Mouse (Mus musculus): ENCODE measurements at regions not wholly inside any gene's neighbourhood (a gene's known extent, or its start where the extent isn't known, plus 50 kb on each side); places are given as distances from the start of the nearest gene placed in this dataset.
A peak's percentile ranks its signal among the peaks of the same experiment; 100 is the strongest.

DNA sequence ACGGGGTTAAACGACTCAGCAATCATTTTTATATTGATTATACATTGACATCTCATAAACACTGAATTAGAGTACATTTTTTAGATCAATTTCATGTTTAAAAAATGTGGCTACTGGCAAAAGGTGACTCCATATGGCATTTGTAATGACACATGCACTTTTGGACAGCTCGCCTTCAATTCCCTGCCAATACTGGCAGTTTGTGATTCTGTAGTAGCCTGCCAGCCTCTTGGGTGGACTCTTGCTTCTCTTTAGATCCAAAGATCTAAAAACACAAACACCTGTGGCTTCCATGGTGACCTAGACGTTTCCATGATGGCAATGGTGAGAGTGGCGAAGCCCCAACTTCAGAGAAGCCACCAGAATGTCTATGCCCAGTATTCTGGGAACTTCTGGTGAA, 83.1 kb upstream of the Pcdh8 start:
- DNase-seq (ENCODE audit: low read depth, low spot score) = no peak

GRCm38 (mm10) chr14:79852683-79853082, 81.6 kb upstream of the Pcdh8 start:
- no peak for DNase-seq (ENCODE audit: low read depth, low spot score)

DNA sequence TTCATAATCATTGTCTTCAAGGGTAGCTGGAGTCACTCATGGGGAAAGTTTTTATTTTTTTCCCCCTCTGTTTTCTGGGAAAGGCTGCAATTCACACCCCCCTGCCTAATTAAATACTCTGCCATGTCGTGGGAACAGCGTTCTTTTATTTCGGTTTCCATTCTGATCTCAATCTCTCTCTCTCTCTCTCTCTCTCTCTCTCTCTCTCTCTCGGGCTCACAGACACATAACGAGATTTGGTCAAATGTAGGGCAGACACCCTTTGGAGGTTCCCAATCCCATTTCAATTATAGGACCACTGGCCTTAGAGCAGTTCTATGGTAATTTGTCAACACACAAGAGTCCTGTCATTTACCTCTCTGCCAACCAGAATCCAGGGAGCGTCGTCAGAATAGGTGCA, 80.7 kb upstream of the Pcdh8 start:
- DNase-seq (ENCODE audit: low read depth, low spot score) = no peak

GRCm38 (mm10) chr14:79851231-79851630, 80.1 kb upstream of the Pcdh8 start:
- DNase-seq (ENCODE audit: low read depth, low spot score) = no peak

DNA sequence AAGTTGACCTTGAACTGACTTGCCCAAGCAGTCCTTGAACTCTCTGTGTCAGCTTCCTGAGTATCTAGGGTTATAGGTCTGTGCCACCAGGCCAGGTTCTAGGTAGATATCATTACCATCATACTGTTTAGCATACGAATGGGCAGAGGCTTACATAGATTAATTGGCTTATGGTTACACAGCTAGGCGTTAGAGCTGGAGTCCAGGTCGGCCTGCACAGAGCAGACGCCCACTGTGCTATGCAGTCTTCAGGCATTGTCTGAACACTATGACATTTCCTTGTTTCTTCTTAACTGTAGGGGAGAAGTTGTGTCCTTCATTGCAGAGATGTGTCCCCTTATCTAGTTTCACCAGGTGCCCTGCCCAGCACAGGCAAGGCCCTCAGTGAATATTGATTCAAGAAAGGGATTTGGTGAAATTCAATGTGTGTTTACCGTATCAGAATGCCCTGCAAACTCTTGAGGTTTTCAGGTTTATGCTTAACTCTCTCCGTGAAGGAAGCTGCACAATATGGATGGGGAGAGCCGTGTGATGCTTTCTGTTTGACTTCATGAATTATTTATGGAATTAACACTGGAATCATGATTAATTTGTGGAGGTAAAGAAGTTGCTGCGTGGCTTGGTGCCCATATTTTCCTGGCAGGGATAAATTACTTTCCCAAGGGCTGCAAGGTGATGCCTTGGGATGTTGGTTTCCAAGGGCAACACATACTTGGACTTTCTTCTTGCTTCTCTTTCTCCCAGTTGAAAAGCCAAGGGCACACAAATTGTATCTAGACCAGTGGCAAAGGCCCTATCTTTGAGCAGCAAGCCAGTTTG, 78.7 kb upstream of the Pcdh8 start:
- DNase-seq (ENCODE audit: low read depth, low spot score) = no peak

DNA sequence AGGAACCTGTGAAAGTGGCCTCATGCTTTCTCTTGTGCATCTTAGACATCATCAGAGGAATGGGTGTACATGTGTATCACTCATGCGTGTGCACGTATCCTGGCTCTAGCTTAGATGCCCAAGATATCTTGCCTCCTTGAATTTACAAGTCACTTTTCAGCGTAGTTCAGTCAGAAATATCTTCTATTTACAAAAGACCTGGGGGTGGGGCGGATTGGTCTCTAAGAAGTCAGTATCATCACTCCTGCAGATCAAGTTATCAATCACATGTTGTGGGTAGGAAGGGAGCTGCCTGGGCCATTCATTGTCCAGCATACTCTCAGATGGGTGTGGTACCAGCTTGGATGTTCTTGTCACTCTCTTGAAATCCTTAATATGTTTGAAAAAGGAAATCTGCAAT, 77.0 kb upstream of the Pcdh8 start:
- no peak for DNase-seq (ENCODE audit: low read depth, low spot score)

DNA sequence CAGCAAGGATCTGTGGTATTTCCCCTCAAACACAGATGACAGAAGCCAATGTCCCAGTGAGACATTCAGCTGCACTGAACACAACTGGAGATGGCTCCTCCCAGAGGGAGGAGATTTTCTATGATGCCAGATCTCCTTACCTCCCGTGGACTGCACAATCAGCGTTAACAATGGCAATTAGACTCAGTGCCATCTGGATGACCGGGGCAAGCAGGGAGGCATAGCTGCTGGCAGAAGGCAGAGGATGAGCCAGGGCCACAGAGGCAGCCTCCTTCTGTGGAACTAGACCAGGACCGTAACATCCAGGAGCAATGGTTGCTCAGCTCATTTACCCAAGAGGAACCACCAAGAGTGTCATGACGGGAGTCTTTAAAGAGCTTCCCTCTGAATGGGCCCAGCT, 73.2 kb upstream of the Pcdh8 start:
- no peak for DNase-seq (ENCODE audit: low read depth, low spot score)

- DNase-seq (ENCODE audit: low read depth, low spot score) = no peak
These were observed 72.0 kb upstream of the Pcdh8 start for GRCm38 (mm10) chr14:79843135-79843550.

GRCm38 (mm10) chr14:79842734-79843133, 71.6 kb upstream of the Pcdh8 start:
- no peak for DNase-seq (ENCODE audit: low read depth, low spot score)

DNA sequence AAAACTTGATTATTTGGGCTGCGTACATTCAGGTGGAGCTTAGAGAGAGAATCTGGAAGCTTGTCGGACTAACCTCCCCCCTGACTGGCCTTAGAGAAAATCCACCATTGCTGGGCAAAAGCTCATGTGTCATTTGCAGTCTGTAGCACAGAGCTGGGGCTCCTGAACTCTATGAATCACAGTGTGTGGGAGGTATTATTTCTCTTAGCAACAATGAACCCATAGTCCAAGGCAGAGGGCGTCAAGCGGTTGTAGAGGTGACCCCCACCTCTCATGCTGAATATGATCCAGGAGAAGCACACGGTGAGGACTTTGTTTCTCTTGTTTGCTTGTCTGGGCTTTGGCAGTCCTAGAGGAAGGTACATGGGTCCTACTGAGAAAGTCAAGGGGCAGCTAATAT, 66.0 kb upstream of the Pcdh8 start:
- DNase-seq (ENCODE audit: low read depth, low spot score) = no peak

GRCm38 (mm10) chr14:79836186-79836585, 65.1 kb upstream of the Pcdh8 start:
- no peak for DNase-seq (ENCODE audit: low read depth, low spot score)

- peak; percentile 34 for DNase-seq (ENCODE audit: low read depth, low spot score)
These were observed 53.7 kb upstream of the Pcdh8 start for GRCm38 (mm10) chr14:79824670-79825446.

- DNase-seq (ENCODE audit: low read depth, low spot score) = no peak
These were observed 51.5 kb upstream of the Pcdh8 start for GRCm38 (mm10) chr14:79822453-79823117.

- DNase-seq (ENCODE audit: low read depth, low spot score) = no peak
These were observed 50.9 kb upstream of the Pcdh8 start for GRCm38 (mm10) chr14:79822011-79822435.

DNA sequence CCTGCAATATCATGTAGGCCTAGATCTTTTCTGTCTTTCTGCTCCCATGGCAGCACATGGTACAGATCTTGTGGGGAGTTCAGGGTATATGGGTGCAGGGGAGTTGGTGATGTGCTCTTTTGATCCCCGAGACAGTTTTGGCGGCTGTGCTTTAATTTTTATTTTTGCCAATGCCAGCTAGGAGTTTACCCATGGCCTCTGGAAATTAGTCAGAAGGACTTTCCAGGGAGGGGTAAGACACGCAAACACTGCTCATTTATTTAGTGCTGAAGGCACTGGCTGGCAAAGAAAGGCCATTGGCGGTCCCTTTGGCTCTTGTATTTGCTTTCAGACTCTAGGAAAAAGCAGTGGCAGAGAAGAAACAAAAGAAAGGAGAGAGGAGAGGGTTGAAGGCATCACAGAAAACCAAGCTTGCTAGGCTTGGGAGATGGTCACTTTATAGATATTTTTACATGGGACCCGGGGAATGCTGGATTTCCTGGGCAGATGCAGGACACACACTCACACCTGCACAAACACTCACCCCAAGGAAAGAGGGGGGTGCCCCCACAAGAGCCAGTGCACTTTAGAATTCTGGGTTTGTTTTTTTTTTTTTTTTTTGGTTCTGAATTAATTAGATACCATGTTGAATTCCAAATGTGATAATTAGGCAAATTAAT, 50.4 kb upstream of the Pcdh8 start:
- no peak for DNase-seq (ENCODE audit: low read depth, low spot score)

All from telencephalon, adult 2 months (tissue).